Mouse (Mus musculus) liver, embryonic 16.5 days (tissue): ENCODE measurements around the gene Pknox2. TPM values are rescaled to one million over a fixed set of nuclear protein-coding genes. Genes with fewer than 3 reads are reported as not detected.

Experiments
- ATAC-seq: fragments of 200-750 bp; cut with Nextera tagmentation; 2 replicates; pipeline ENCODE4 v1.8.0; 2017; ENCODE audit warnings: low read depth, mild to moderate bottlenecking, moderate number of reproducible peaks, moderate library complexity
- H3K27ac ChIP-seq: fragments of 300-500 bp; sonication (generic); 2 replicates; pipeline ENCODE4 v1.5.1; 2014; ENCODE audit warnings: mild to moderate bottlenecking, low read length
- H3K27me3 ChIP-seq: fragments of 300-500 bp; sonication (generic); 2 replicates; pipeline ENCODE4 v1.6.1; 2014; ENCODE audit warnings: low read depth, low read length, mixed read lengths; ENCODE audit not compliant: control insufficient read depth, insufficient read depth
- H3K36me3 ChIP-seq: fragments of 300-500 bp; sonication (generic); 2 replicates; pipeline ENCODE4 v1.6.1; 2014; ENCODE audit warnings: mild to moderate bottlenecking; ENCODE audit not compliant: control insufficient read depth, insufficient read depth
- H3K4me1 ChIP-seq: fragments of 300-500 bp; sonication (generic); 2 replicates; pipeline ENCODE4 v1.6.1; 2014; ENCODE audit warnings: low read depth, low read length, mixed read lengths; ENCODE audit not compliant: control insufficient read depth
- H3K4me2 ChIP-seq: fragments of 300-500 bp; sonication (generic); 2 replicates; pipeline ENCODE4 v1.6.1; 2014; ENCODE audit warnings: low read depth, low read length, mixed read lengths
- H3K4me3 ChIP-seq: fragments of 300-500 bp; sonication (generic); 2 replicates; pipeline ENCODE4 v1.5.1; 2014; ENCODE audit warnings: low read depth, mild to moderate bottlenecking, low read length
- H3K9ac ChIP-seq: fragments of 300-500 bp; sonication (generic); 2 replicates; pipeline ENCODE4 v1.6.1; 2014; ENCODE audit warnings: low read depth, low read length
- H3K9me3 ChIP-seq: fragments of 300-500 bp; sonication (generic); replicated peaks from 2 replicates; pipeline ENCODE4 v1.6.1; 2016; ENCODE audit warnings: low read length; ENCODE audit not compliant: control insufficient read depth
- WGBS: fragments of 180-500 bp; shearing (Covaris S2); extraction: QIAGEN DNeasy Blood & Tissue Kit; methylation state at CpG from one replicate; pipeline ENCODE4 v1.1.7; 2014; ENCODE audit not compliant: insufficient replicate concordance; 5-methylcytosine and 5-hydroxymethylcytosine counted together
- polyA plus RNA-seq: library from polyadenylated mRNA; unstranded; fragments of >200 nt; fragmentation: Nextera tagmentation; extraction: Ambion mirVana; gene quantifications from 2 replicates; pipeline ENCODE4 v1.2.1, GENCODE M21; 2015

The Pknox2 gene
- polyA plus RNA-seq, 1 experiment from 2014 or later: 0.50 TPM

GRCm38 (mm10) chr9:37053041-37053440, 94.2 kb downstream of the Pknox2 start:
- Histone ChIP-seq H3K27ac (no peak overlapping the region), H3K4me1 (no peaks in the 10 kb centered on the region; the same call in 1 of the 2 replicates), H3K4me2 (no peak overlapping the region), H3K4me3 (no peak overlapping the region), H3K9me3 (no peaks in the 10 kb centered on the region), H3K9ac (no peak overlapping the region), H3K36me3 (no peaks in the 10 kb centered on the region), H3K27me3 (no peaks in the 10 kb centered on the region)
- ATAC-seq: no peak
- WGBS: 36% methylated on average over 6 of the region's 6 CpGs

- ATAC-seq: no peak
- 69% methylated on average over 4 of the region's 4 CpGs for WGBS
- no peaks in the 10 kb centered on the region for H3K36me3 ChIP-seq
- no peaks in the 10 kb centered on the region for H3K27me3 ChIP-seq
- no peak overlapping the region for H3K9ac ChIP-seq
- H3K4me2 ChIP-seq: no peak overlapping the region
- no peak overlapping the region for H3K27ac ChIP-seq
- no peaks in the 10 kb centered on the region for H3K9me3 ChIP-seq
- H3K4me3 ChIP-seq: no peak overlapping the region
- no peaks in the 10 kb centered on the region; the same call in 1 of the 2 replicates for H3K4me1 ChIP-seq
Measured at GRCm38 (mm10) chr9:37051669-37052068, 95.5 kb downstream of the Pknox2 start.

GRCm38 (mm10) chr9:37047490-37047889, 99.7 kb downstream of the Pknox2 start:
- Histone ChIP-seq H3K9ac (no peak overlapping the region), H3K27ac (no peak overlapping the region), H3K36me3 (no peaks in the 10 kb centered on the region), H3K4me1 (no peaks in the 10 kb centered on the region), H3K4me2 (no peak overlapping the region), H3K9me3 (no peaks in the 10 kb centered on the region), H3K27me3 (no peaks in the 10 kb centered on the region), H3K4me3 (no peak overlapping the region)
- no peak for ATAC-seq
- WGBS: 53% methylated on average over 5 of the region's 5 CpGs

- Histone ChIP-seq H3K27ac (no peak overlapping the region), H3K4me1 (no peaks in the 10 kb centered on the region), H3K4me2 (no peak overlapping the region), H3K36me3 (no peaks in the 10 kb centered on the region), H3K27me3 (no peaks in the 10 kb centered on the region), H3K4me3 (no peak overlapping the region), H3K9ac (no peak overlapping the region), H3K9me3 (no peaks in the 10 kb centered on the region)
- 43% methylated on average over 1 of the region's 1 CpGs for WGBS
- ATAC-seq: no peak
Measured at GRCm38 (mm10) chr9:37045875-37046274, 101.3 kb downstream of the Pknox2 start.

- no peaks in the 10 kb centered on the region for H3K36me3 ChIP-seq
- H3K9ac ChIP-seq: no peak overlapping the region
- H3K27me3 ChIP-seq: no peaks in the 10 kb centered on the region
- no peak overlapping the region for H3K4me2 ChIP-seq
- H3K27ac ChIP-seq: no peak overlapping the region
- no peaks in the 10 kb centered on the region for H3K9me3 ChIP-seq
- H3K4me1 ChIP-seq: no peaks in the 10 kb centered on the region
- 41% methylated on average over 1 of the region's 1 CpGs for WGBS
- ATAC-seq: no peak
- H3K4me3 ChIP-seq: no peak overlapping the region
Measured at GRCm38 (mm10) chr9:37044165-37044564, 103.0 kb downstream of the Pknox2 start.

GRCm38 (mm10) chr9:37038859-37039258, 108.3 kb downstream of the Pknox2 start:
- no peaks in the 10 kb centered on the region for H3K4me1 ChIP-seq
- no peaks in the 10 kb centered on the region for H3K36me3 ChIP-seq
- no peak overlapping the region for H3K4me3 ChIP-seq
- ATAC-seq: no peak
- 76% methylated on average over 3 of the region's 3 CpGs for WGBS
- no peak overlapping the region for H3K9ac ChIP-seq
- no peak overlapping the region for H3K27ac ChIP-seq
- no peak overlapping the region for H3K4me2 ChIP-seq
- H3K27me3 ChIP-seq: no peaks in the 10 kb centered on the region
- H3K9me3 ChIP-seq: no peaks in the 10 kb centered on the region

- no peak overlapping the region for H3K27ac ChIP-seq
- no peak for ATAC-seq
- 46% methylated on average over 7 of the region's 7 CpGs for WGBS
- no peaks in the 10 kb centered on the region for H3K27me3 ChIP-seq
- no peak overlapping the region for H3K9ac ChIP-seq
- H3K9me3 ChIP-seq: no peaks in the 10 kb centered on the region
- H3K4me3 ChIP-seq: no peak overlapping the region
- H3K4me2 ChIP-seq: no peak overlapping the region
- H3K4me1 ChIP-seq: no peaks in the 10 kb centered on the region
- no peaks in the 10 kb centered on the region for H3K36me3 ChIP-seq
Measured at GRCm38 (mm10) chr9:37038445-37038844, 108.8 kb downstream of the Pknox2 start.

- no peak overlapping the region for H3K9ac ChIP-seq
- no peak overlapping the region for H3K27ac ChIP-seq
- no peaks in the 10 kb centered on the region for H3K4me1 ChIP-seq
- 65% methylated on average over 12 of the region's 12 CpGs for WGBS
- no peaks in the 10 kb centered on the region for H3K36me3 ChIP-seq
- no peaks in the 10 kb centered on the region for H3K27me3 ChIP-seq
- H3K9me3 ChIP-seq: no peaks in the 10 kb centered on the region
- ATAC-seq: no peak
- no peak overlapping the region for H3K4me3 ChIP-seq
- H3K4me2 ChIP-seq: no peak overlapping the region
Measured at GRCm38 (mm10) chr9:37037405-37037804, 109.8 kb downstream of the Pknox2 start.

GRCm38 (mm10) chr9:37035248-37035647, 112.0 kb downstream of the Pknox2 start:
- H3K9me3 ChIP-seq: no peaks in the 10 kb centered on the region
- no peak overlapping the region for H3K4me3 ChIP-seq
- 65% methylated on average over 3 of the region's 3 CpGs for WGBS
- H3K4me2 ChIP-seq: no peak overlapping the region
- no peak overlapping the region for H3K9ac ChIP-seq
- H3K4me1 ChIP-seq: no peaks in the 10 kb centered on the region
- no peak overlapping the region for H3K27ac ChIP-seq
- H3K27me3 ChIP-seq: no peaks in the 10 kb centered on the region
- ATAC-seq: no peak
- no peaks in the 10 kb centered on the region for H3K36me3 ChIP-seq
